Mouse (Mus musculus): ENCODE measurements around the gene Lmtk2.
A peak's percentile ranks its signal among the peaks of the same experiment; 100 is the strongest.

The Lmtk2 gene

GRCm38 (mm10) chr5:144181249-144181648 lies 81.0 kb downstream of the Lmtk2 start:
- no peak for DNase-seq

DNA sequence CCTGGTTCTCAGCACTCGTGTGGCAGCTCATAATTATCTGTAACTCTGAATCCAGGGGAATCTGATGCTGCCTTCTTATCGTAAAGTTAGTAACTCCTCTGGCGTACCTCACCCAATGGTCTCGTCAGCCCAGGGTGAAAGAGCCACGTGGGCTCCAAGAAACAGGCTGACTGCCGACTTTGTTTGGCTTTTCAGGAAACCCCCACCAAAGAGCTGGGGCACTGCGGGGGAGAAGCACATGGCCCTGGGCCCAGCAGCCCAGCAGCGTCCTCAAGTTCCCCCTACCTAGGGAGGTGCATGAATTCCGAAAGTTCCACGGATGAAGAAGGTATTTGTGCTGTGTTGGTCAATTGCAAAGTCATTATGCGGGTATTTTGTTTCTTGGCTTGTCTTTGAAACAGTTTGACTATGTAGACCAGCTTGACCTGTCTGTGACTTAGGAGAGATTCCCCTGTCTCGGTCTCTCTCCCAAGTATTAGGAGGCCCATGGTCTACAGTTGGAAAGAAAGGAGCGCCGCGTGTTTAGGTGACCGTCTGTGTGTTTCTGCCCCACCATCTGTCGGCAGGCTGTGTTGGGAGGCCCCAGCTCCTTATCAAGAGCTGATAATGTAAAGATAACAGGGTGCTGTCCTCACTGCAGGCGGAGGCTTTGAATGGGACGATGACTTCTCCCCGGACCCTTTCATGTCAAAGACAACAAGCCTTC lies 82.5 kb downstream of the Lmtk2 start:
- DNase-seq: no peak

DNA sequence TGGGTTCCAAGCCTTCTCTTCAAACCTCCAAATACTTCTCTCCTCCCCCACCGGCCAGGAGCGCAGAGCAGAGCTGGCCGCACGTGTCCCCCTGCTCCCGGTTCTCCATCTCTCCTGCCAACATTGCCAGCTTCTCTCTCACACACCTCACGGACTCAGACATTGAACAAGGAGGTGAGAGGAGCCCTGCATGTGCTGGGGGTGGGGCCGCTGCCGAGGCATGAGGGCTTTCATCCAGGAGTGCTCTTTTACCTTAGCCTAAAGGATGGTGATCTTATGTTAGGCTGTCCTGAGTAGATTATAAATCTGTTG lies 83.0 kb downstream of the Lmtk2 start:
- DNase-seq: no peak

DNA sequence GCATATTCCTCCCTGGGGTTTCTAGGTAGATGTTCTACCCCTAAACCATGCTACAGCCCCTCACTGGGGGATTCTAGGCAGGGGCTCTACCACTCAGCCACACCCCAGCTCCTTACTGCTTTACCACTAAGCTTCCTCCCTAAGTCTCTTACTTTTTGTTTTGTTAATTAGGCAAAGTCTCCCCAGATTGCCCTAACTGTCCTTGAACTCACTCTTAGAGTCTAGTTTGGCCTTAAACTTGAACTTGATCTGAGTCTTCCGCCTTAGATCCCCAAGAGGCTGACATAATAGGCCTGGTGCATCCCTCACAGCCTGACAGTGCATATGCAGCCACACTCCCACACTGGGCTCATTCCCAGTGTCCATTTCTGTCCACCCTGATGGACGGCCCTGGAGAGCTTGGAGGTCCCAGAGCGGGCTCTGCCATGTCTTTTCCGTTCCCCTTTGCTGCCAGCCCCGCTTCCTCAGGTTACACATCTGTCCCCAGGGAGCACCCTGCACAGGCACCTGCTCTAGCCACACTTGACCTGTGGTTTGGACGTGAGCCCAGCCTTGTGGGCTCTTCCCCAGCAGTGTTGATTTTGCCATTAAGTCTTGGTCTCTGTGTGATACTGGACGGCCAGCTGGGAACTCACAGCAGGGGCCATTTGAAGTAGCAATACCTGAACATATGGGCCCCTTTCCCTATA lies 83.6 kb downstream of the Lmtk2 start:
- no peak for DNase-seq

DNA sequence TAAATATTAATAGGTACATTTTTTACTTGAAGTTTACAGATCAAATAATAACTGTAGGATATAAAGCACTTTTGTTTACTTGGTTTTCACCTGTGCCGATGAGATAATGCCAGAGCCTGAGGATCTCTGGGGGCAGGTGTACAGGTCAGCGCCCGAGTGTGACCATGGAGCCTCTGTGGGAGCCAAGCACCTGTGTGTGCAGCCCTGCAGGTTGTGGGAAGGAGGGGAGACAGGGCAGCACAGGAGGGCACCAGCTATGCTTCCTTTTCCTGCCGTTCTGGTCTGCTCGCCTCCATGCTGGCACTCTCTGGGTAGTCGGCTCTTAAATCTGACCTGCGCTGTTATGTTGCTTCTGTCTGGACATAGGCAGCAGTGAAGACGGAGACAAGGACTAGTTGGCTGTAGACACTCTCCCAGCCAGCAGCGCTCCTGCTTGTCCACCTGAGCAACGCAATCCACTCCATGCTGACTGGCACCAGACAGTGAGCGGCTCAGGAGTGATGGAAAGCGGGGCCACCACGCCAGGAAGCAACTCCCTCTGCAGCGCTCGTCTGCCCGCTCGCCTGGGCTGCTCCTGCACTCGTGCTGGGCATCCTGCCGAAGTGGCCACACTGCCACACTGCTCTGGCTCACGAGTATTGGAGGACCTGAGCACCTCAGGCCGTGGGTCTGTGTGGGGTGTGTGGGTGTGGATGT lies 84.3 kb downstream of the Lmtk2 start:
- DNase-seq: no peak

- DNase-seq: no peak
Observed at GRCm38 (mm10) chr5:144188422-144188821, 88.2 kb downstream of the Lmtk2 start.

DNA sequence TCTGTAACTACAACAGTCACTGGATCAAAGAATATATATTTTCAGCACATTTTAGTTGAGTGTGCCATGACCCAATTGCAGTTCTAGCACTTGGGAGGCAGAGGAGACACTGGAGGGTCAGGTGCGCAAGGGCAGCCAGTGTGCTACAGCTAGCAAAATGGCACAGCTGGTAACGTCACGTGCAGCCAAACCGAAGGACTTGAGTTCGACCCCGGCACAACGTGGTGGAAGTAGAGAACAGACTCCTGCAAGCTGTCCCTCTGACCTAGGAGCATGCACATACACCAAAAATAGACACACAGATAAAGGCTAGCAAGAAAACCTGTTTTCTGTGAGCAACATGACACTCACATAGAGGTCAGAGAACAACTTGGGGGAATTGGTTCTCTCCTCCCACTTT lies 89.1 kb downstream of the Lmtk2 start:
- DNase-seq: no peak

DNA sequence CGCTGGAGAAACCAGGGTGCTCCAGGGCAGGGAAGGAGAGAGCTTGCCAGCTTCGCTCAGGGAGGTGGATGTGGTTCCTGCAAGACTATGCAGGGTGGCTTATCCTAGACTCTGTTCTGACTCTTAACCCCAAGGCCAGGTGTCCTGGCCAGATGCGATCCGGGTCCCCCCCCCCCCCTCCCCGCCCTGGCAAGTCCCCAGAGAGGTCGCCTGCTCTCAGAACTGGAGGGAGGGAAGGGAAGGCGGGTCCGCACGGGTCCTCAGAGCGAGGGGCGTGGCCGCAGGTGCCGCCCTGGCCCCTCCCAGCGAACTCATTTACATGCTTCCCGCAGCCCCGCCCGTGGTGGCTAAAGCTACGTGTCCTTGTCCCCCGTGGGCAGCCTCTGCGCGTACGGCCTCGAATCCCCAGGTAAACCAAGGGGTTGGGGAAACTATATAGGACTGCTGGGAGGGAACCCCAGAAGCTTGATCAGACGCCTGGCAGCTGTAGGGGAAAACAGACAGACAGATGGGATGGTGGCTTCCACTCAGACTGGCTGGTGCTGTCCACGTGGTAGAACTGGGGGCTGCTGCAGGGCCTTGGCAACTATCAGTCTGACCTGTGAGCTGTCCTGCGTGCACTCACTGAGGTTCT lies 89.8 kb downstream of the Lmtk2 start, which contains the start of gene Bhlha15:
Gene Bhlha15 (plus strand): TSS at position 337 of the 634 bp plus-strand sequence.
- DNase-seq: peak; percentile 61 to 70

- DNase-seq: no peak
Observed at GRCm38 (mm10) chr5:144191026-144191425, 90.8 kb downstream of the Lmtk2 start.

GRCm38 (mm10) chr5:144192673-144193072 lies 92.4 kb downstream of the Lmtk2 start:
- DNase-seq: no peak

DNA sequence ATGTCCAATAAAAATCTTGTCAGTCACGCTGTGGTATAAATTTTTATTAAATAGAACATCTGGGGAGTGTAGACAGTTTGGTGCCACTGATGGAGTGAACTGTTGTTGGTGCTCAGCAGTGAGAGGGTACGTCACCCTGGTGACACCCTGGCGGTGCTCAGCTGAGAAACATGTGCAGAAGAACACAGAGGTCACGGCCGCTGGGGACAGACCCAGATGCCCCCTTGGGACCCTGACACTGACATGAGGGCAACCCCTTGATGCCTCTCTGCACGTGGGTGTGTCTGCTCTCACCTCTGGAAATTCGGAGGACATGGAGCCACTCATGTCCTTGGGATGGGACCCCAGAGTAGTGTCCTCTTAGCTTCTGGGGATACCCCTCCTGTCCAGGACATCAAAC lies 94.2 kb downstream of the Lmtk2 start:
- no peak for DNase-seq

GRCm38 (mm10) chr5:144195567-144195966 lies 95.3 kb downstream of the Lmtk2 start:
- no peak for DNase-seq

- DNase-seq: no peak
Observed at GRCm38 (mm10) chr5:144200616-144201015, 100.4 kb downstream of the Lmtk2 start.

DNA sequence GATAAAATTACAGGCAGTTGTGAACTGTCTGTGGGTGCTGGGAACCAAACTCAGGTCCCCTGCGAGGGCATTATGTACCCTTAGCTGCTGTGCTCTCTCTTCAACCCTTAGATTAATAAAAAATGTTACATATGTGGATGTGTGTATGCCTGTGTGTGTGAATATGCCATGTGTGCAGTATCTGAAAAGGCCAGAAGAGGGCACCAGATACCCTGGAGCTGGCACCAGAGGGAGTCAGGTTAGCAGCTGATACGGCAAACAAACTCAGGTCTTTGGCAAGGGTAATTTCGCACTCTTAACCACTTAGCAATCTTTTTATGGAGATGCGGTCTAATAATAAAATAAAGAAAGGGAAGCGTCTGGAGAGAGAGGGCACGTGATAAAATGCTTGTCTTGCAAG lies 102.2 kb downstream of the Lmtk2 start:
- no peak for DNase-seq

GRCm38 (mm10) chr5:144203398-144203959 lies 103.2 kb downstream of the Lmtk2 start:
- no peak for DNase-seq

DNA sequence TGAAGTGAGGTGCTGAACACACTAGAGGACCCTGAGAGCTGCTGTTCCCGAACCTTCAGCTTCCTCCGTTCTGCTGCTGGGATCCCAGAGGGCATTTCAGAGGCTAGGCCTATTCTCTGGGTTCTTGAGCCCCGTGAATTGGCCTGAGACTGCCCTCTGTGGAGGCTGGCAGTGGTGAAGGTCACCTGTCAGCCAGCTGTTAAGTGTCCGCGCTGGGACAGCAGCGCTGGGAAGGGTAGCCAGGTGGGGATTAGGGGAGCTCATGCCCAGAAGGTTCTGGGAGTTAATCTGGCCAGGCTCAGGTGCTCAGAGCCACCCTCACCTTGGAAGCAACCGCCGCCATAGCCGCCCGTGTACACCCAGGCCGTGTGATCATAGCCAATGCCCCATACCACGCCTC lies 104.1 kb downstream of the Lmtk2 start:
- no peak for DNase-seq

- no peak for DNase-seq
Observed at GRCm38 (mm10) chr5:144204911-144205310, 104.7 kb downstream of the Lmtk2 start.

DNA sequence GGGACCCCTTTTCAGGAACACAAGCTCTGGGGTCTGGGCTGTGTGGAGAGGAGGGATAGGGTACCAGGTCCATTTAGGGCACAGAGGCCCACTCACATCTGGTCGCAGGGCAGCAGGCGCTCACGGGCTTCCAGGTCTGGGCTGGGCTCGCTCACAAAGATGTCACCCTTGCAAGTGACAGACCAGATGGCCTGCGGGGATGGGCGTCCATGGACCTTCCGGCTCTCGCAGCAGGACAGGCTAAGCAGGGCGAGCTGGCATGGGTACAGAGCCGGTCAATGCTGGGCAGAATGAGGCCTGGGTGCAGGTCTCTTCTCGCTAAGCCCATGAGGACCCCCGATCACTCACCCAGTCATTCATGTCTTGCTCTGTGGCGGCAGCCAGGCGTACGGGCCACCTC lies 105.8 kb downstream of the Lmtk2 start:
- no peak for DNase-seq

GRCm38 (mm10) chr5:144207478-144207877 lies 107.2 kb downstream of the Lmtk2 start:
- DNase-seq: no peak

DNA sequence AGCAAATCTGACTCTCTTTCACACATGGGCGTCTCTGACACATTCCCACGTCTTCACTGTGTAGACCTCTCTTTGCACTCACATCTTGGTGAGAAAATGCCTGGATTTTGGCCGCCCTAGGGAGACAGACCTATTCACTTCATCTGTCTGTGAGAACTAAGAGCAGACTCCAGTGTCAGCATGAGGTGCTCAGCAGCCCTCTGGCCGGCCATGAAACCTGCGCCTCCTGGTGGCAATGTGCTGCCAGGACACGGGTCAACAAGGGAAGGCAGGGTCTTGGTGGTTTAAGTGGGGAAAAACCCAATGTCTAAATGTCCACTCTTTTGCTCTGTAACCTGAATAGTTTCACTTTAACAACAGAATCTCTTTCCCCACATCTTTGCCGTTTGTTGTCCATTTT lies 114.2 kb downstream of the Lmtk2 start:
- DNase-seq: no peak

DNA sequence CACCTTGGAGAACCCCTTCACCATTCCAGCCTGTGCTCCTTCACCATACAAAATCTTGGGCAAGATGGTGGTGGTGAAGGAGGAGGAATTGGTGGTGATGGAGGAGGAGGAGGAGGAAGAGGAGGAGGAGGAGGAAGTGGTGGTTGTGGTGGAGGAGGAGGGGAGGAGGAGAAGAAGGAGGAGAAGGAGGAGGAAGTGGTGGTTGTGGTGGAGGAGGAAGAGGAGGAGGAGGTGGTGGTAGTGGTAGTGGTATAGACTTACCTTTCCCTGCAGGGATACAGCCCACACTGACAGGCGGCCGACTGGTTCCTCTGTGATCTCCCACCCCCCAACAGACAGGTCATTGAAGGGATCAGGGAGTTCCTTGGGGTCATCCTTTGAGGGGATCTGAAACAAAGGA lies 115.8 kb downstream of the Lmtk2 start:
- no peak for DNase-seq

- DNase-seq: no peak
Observed at GRCm38 (mm10) chr5:144218061-144218460, 117.8 kb downstream of the Lmtk2 start.

- DNase-seq: no peak
Observed at GRCm38 (mm10) chr5:144219306-144219705, 119.1 kb downstream of the Lmtk2 start.

Measured in thymus, adult 18-20 months (tissue).